Mouse (Mus musculus) ES-Bruce4 (cell line): Measurements from ENCODE around the gene Spata21. TPM values are rescaled to one million over a fixed set of nuclear protein-coding genes. Genes with fewer than 3 reads are reported as not detected.
A peak's percentile ranks its signal among the peaks of the same experiment; 100 is the strongest.

ENCODE experiments used
- H3K27ac ChIP-seq: 2 replicates; pipeline ENCODE4 v1.5.1; 2012; ENCODE audit warnings: low read length, inconsistent platforms; ENCODE audit not compliant: insufficient read depth
- H3K27me3 ChIP-seq: 2 replicates; pipeline ENCODE4 v1.6.1; 2012; ENCODE audit warnings: mild to moderate bottlenecking, low read length, inconsistent platforms; ENCODE audit not compliant: control insufficient read depth, poor library complexity, insufficient read depth, severe bottlenecking
- H3K36me3 ChIP-seq: 2 replicates; pipeline ENCODE4 v1.6.1; 2012; ENCODE audit warnings: inconsistent platforms, mild to moderate bottlenecking, low read length, moderate library complexity; ENCODE audit not compliant: control insufficient read depth, poor library complexity, insufficient read depth, severe bottlenecking
- H3K4me1 ChIP-seq: one replicate; pipeline ENCODE4 v1.8.1; 2011; ENCODE audit warnings: low read length; ENCODE audit not compliant: control insufficient read depth, insufficient read depth
- H3K4me3 ChIP-seq: 2 replicates; pipeline ENCODE4 v1.5.1; 2011; ENCODE audit warnings: low read depth, mild to moderate bottlenecking, low read length
- H3K9ac ChIP-seq: 2 replicates; pipeline ENCODE4 v1.6.1; 2012; ENCODE audit warnings: low read depth, mild to moderate bottlenecking, inconsistent platforms; ENCODE audit not compliant: poor library complexity, severe bottlenecking
- H3K9me3 ChIP-seq: replicated peaks from 2 replicates; pipeline ENCODE4 v1.6.1; 2012; ENCODE audit warnings: mild to moderate bottlenecking, low read length, inconsistent platforms; ENCODE audit not compliant: control insufficient read depth, poor library complexity, insufficient read depth, severe bottlenecking
- CTCF ChIP-seq: IDR thresholded peaks from one replicate; pipeline ENCODE4 v1.8.1; 2011; ENCODE audit warnings: low read depth, low read length
- EP300 ChIP-seq: IDR thresholded peaks from 2 replicates; pipeline ENCODE4 v1.6.1; 2011; ENCODE audit warnings: low read depth, low read length; ENCODE audit not compliant: insufficient read depth
- POLR2A ChIP-seq: IDR thresholded peaks from one replicate; pipeline ENCODE4 v1.8.1; 2011; ENCODE audit warnings: low read length; ENCODE audit not compliant: insufficient read depth
- polyA plus RNA-seq: library from polyadenylated mRNA; stranded (reverse); fragments of >200 nt; gene quantifications from 2 replicates; pipeline ENCODE4 v1.2.4, GENCODE M21; 2011; ENCODE audit warnings: low read depth; ENCODE audit not compliant: missing spikeins, insufficient read depth, insufficient read length

Gene Spata21
- polyA plus RNA-seq, 1 experiment: not detected

- TF ChIP-seq POLR2A (no peak), CTCF (no peak), EP300 (0 out of 2 replicates have a peak, but pooled peaks have one; percentile 56)
- Histone ChIP-seq H3K4me3 (no peak overlapping the region), H3K27me3 (no peaks in the 10 kb centered on the region), H3K36me3 (peaks cover 7% of the 10 kb centered on the region), H3K4me1 (peaks cover 18% of the 10 kb centered on the region), H3K27ac (no peak overlapping the region), H3K9ac (no peak overlapping the region), H3K9me3 (peaks cover 4% of the 10 kb centered on the region; the same call in 1 of the 2 replicates)
Observed at GRCm38 (mm10) chr4:141113831-141114230, 25.7 kb downstream of the Spata21 start.

- Histone ChIP-seq H3K4me3 (no peak overlapping the region; the same call in 1 of the 2 replicates), H3K27me3 (no peaks in the 10 kb centered on the region), H3K9me3 (peaks cover 4% of the 10 kb centered on the region; the same call in 1 of the 2 replicates), H3K36me3 (peaks cover 7% of the 10 kb centered on the region), H3K9ac (no peak overlapping the region), H3K4me1 (peaks cover 21% of the 10 kb centered on the region), H3K27ac (peak overlapping the region; percentile 22)
- TF ChIP-seq POLR2A: no peak
- no peak for TF ChIP-seq EP300
- no peak for TF ChIP-seq CTCF
Observed at GRCm38 (mm10) chr4:141114521-141114981, 26.4 kb downstream of the Spata21 start.

- Histone ChIP-seq H3K4me1 (peaks cover 23% of the 10 kb centered on the region), H3K27me3 (no peaks in the 10 kb centered on the region), H3K36me3 (peaks cover 7% of the 10 kb centered on the region), H3K4me3 (0 out of 2 replicates have a peak overlapping the region, but pooled peaks have one; percentile 2), H3K9ac (no peak overlapping the region), H3K9me3 (peaks cover 4% of the 10 kb centered on the region; the same call in 1 of the 2 replicates), H3K27ac (0 out of 2 replicates have a peak overlapping the region, but pooled peaks have one; percentile 5)
- TF ChIP-seq EP300 (peak; percentile 91), CTCF (no peak), POLR2A (no peak)
Observed at GRCm38 (mm10) chr4:141115398-141115797, 27.3 kb downstream of the Spata21 start.

- H3K9ac ChIP-seq: no peak overlapping the region
- no peak overlapping the region for H3K27ac ChIP-seq
- H3K27me3 ChIP-seq: no peaks in the 10 kb centered on the region
- no peaks in the 10 kb centered on the region for H3K9me3 ChIP-seq
- no peak overlapping the region for H3K4me3 ChIP-seq
- H3K36me3 ChIP-seq: peaks cover 7% of the 10 kb centered on the region
- no peak for TF ChIP-seq EP300
- TF ChIP-seq CTCF: no peak
- no peak for TF ChIP-seq POLR2A
- peaks cover 23% of the 10 kb centered on the region for H3K4me1 ChIP-seq
Observed at GRCm38 (mm10) chr4:141118691-141119090, 30.6 kb downstream of the Spata21 start.

GRCm38 (mm10) chr4:141120700-141121099, 32.6 kb downstream of the Spata21 start:
- H3K4me1 ChIP-seq: peaks cover 14% of the 10 kb centered on the region
- no peak overlapping the region for H3K4me3 ChIP-seq
- no peak overlapping the region for H3K9ac ChIP-seq
- no peak overlapping the region for H3K27ac ChIP-seq
- H3K27me3 ChIP-seq: no peaks in the 10 kb centered on the region
- H3K36me3 ChIP-seq: peaks cover 7% of the 10 kb centered on the region
- TF ChIP-seq POLR2A (no peak), CTCF (peak; percentile 87), EP300 (0 out of 2 replicates have a peak, but pooled peaks have one; percentile 9)
- H3K9me3 ChIP-seq: no peaks in the 10 kb centered on the region

- TF ChIP-seq CTCF (no peak), EP300 (no peak), POLR2A (no peak)
Observed at GRCm38 (mm10) chr4:141122663-141123062, 34.5 kb downstream of the Spata21 start.

More at GRCm38 (mm10) chr4:141122663-141123062, 34.5 kb downstream of the Spata21 start:
- H3K27ac ChIP-seq: no peak overlapping the region
- H3K36me3 ChIP-seq: peaks cover 4% of the 10 kb centered on the region
- no peak overlapping the region for H3K9ac ChIP-seq
- peaks cover 6% of the 10 kb centered on the region for H3K4me1 ChIP-seq
- H3K9me3 ChIP-seq: no peaks in the 10 kb centered on the region
- H3K4me3 ChIP-seq: no peak overlapping the region
- no peaks in the 10 kb centered on the region for H3K27me3 ChIP-seq
